Mouse (Mus musculus) left cerebral cortex, postnatal 36 days (tissue): ENCODE measurements around the gene Ptprs. TPM values are rescaled to one million over a fixed set of nuclear protein-coding genes. Genes with fewer than 3 reads are reported as not detected.

Experiments
- DNase-seq, 2 experiments: peaks; one replicate each; pipeline ENCODE4 v3.0.0; 2021 to 2022; ENCODE audit warnings: low spot score in 2 of 2, mixed read lengths in 1 of 2
- intact Hi-C: fragments of 180-260 bp; cut with DNase I; formaldehyde crosslinking; loops from one replicate; pipeline ENCODE4 v1.15.1; 2025
- microRNA-seq: library from miRNA; unstranded; fragments of <30 nt; microRNA quantifications from one replicate; pipeline ENCODE4 v1.2.0, GENCODE M21; 2022
- total RNA-seq, 2 experiments: library from RNA; stranded (reverse); gene quantifications; 2 replicates each; pipeline ENCODE4 v1.2.3; 2021

Ptprs gene
- total RNA-seq, 2 experiments from 2014 or later = 576 to 675 TPM

GRCm38 (mm10) chr17:56365791-56366673 is 110.3 kb downstream of the Ptprs start:
- intact Hi-C loops = no loop called here
- no peak for DNase-seq

Small RNA genes within 50 kb of the gene (microRNA-seq; reads per million reads assigned to microRNA genes)
- gene Mir6977 = 1.0 reads per million

Other genes starting within 250 kb of the Ptprs start
- gene Fem1a, start 219.7 kb downstream of the Ptprs start, total RNA-seq = 10 to 100 TPM; 33.0 to 35.4 TPM
- gene Ticam1, start 199.7 kb downstream of the Ptprs start, total RNA-seq = 1 to 10 TPM; 4.9 to 5.3 TPM
- gene Plin3, start 183.6 kb downstream of the Ptprs start, total RNA-seq = 10 to 100 TPM in 1 of 2 experiments, 1 to 10 TPM in 1; 9.3 to 10.1 TPM
- not detected for gene Arrdc5, start 176.2 kb downstream of the Ptprs start, total RNA-seq
- gene Uhrf1, start 173.2 kb downstream of the Ptprs start, total RNA-seq = 1 to 10 TPM in 1 of 2 experiments, under 1 TPM in 1; 0.82 to 1.3 TPM
- gene Kdm4b, start 150.4 kb downstream of the Ptprs start, total RNA-seq = 10 to 100 TPM; 64.4 to 78.3 TPM
- not detected for gene Znrf4, start 35.9 kb upstream of the Ptprs start, total RNA-seq
- gene Gm20219, start 77.9 kb upstream of the Ptprs start, total RNA-seq = 1 to 10 TPM; 1.3 to 3.5 TPM
- 100 to 1,000 TPM in 1 of 2 experiments, 10 to 100 TPM in 1; 73.4 to 145 TPM for gene Safb2, start 108.1 kb upstream of the Ptprs start, total RNA-seq
- gene Safb, start 108.3 kb upstream of the Ptprs start, total RNA-seq = 100 to 1,000 TPM; 126 to 182 TPM
- 100 to 1,000 TPM; 120 to 139 TPM for gene 2410015M20Rik, start 133.3 kb upstream of the Ptprs start, total RNA-seq
- 100 to 1,000 TPM; 343 to 401 TPM for gene Rpl36, start 136.9 kb upstream of the Ptprs start, total RNA-seq
- 10 to 100 TPM; 62.7 to 64.1 TPM for gene Lonp1, start 150.4 kb upstream of the Ptprs start, total RNA-seq
- gene Catsperd, start 151.7 kb upstream of the Ptprs start, total RNA-seq = under 1 TPM; 0.57 to 0.91 TPM
- 10 to 100 TPM; 96.3 to 99.5 TPM for gene Ranbp3, start 196.8 kb upstream of the Ptprs start, total RNA-seq
- gene Ndufa11, start 241.3 kb upstream of the Ptprs start, total RNA-seq = 100 to 1,000 TPM; 190 to 237 TPM
- gene Vmac, start 241.5 kb upstream of the Ptprs start, total RNA-seq = 10 to 100 TPM; 13.7 to 14.9 TPM